Mouse (Mus musculus) monocyte, adult 2 months (primary cell): ENCODE measurements around the gene Lrguk.

Source experiments
- DNase-seq, 2 experiments: peaks; one replicate each; pipeline ENCODE4 v3.0.0; 2022; ENCODE audit warnings: low spot score in 2 of 2, low read depth in 1 of 2

Lrguk gene

DNA sequence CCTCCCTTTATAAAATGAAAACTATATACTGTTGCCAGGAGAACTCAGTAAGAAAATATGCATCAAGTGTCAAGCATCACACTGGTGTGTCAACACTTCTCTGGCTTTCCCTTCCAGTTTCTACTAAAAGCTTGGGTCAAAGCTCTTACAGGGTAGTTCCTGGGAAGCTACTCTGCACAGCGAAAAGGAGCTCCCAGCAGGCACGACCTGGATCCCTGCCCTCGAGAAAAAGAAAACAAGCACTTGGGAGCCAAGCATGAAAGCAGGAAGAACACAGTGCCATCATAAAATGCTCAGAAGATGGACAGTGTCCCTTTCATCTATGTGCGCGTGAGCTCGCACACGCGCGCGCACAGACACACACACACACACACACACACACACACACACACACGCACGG, 144.0 kb downstream of the Lrguk start:
- no peak for DNase-seq

DNA sequence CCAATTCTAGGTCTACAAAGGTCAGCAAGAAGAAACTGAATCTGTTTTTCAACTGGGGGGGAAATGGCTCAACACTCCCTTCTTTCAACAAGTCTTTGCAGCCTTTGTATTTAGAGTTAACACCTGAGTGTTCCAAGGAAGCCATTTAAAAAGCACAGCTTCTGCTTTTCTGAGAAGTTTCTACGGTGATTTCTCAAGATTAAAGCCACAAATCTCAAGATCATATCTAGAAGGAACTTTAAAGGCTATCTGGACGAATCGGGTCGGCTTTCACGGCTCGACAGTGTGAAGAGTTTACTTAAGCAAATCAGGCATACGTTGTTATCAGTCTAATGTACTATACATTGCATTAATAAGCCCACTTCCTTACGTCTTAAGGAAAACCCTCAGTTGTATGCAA, 145.5 kb downstream of the Lrguk start:
- no peak for DNase-seq

DNA sequence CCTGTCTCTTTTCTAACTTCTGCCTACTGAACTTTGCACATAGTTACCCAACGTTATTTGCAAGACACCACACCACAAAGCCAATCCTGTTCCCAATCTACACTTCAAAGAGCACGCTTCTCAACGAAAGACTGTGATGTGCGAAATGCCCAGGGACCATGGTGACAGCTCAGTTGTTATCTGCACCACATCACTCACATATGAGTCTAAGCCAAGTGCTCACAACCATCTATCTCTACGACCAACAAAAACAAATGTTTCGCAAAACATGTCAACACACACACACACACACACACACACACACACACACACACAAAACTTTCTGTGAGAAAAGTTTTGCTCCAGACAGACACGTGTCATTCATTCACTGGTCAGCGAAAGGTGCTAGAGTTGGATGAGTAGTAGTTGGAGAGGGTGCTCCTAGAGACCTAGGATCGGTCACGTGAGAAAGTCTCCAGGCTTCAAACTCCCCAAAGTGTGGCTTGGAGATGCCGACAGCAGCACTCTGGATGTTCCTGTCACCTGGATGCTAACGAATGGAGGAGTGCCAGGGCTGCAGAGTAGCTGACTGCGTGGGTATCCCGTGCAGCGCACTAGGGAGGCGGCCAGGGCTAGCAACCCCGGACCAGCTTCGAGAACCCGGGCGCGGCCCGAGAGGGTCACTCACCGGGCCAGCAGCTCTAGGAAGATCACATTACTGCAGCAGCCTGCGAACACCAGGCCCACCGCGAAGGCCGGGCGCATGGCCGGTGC, 147.0 kb downstream of the Lrguk start:
- DNase-seq, result no peak

DNA sequence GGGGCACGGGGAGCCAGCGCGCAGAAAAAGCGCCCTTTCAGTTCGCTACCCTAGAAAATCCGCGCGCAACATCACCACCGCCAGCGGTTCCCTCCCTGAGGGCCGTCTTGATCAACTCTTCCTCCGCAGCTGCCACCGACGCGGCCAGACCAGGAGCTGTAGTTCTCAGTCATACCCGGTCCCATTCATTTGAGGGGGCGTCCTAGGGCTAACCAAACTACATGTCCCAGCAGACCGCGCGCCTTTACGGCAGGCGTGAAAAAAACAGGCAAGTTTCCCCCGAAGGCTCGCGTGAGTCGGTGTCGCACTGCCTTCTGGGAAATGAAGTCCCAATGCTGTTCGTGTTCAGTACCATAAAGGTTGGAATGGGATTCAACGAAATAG, 147.6 kb downstream of the Lrguk start, which contains the start of gene Slc35b4:
TSS of gene Slc35b4 (minus strand) at position 248 of the 384 bp plus-strand sequence.
- peak; percentile 80 to 81 for DNase-seq

DNA sequence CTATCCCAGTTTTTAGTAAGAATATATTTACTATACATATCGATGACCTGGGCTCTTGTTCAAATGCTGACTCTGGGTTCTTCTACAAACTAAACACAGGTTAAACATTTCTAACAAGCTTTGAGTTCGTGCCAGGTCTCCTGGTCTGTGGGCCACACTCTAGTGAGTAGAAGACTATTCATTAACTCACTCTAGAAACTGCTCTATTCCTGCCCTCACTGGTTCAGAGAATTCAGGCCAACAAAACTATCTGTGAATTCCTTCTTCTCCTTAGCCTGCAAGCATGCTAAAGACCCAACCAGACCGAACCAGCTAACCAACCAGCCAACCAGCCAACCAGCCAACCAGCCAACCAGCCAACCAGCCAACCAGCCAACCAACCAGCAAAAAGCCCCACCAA, 149.8 kb downstream of the Lrguk start:
- no peak for DNase-seq

- no peak for DNase-seq
Observed at GRCm38 (mm10) chr6:34179911-34180310, 150.7 kb downstream of the Lrguk start.

- no peak for DNase-seq
Observed at GRCm38 (mm10) chr6:34181961-34182360, 152.7 kb downstream of the Lrguk start.

DNA sequence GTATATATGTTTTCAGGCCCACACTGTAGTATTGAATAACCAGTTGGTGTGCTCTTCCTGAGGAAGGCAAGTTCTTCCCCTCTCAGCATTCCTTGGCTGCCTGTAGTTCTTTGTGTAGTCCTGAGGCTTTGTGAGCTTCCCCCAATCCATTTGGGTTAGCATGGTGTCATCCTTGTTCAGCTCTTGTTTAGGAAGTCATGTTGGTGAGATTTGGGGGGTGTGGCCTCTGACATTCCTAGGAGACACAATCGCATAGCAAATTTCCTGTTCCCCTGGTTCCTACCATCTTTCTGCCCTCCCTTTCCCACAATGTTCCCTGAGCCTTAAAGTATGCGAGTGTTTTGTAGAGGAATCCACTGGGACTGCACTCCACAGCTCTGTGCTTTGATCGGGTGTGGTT, 154.1 kb downstream of the Lrguk start:
- no peak for DNase-seq
